Mouse (Mus musculus) adrenal gland, adult 18-20 months (tissue): ENCODE data around the gene Adamtsl1. TPM values are rescaled to one million over a fixed set of nuclear protein-coding genes. Genes with fewer than 3 reads are reported as not detected.

Source experiments
- DNase-seq, 2 experiments: peaks; one replicate each; pipeline ENCODE4 v3.0.0; 2021 to 2022; ENCODE audit warnings: low spot score in 2 of 2
- total RNA-seq, 2 experiments: library from RNA; stranded (reverse); gene quantifications; 1 replicate in 1 of 2; 2 replicates in 1 of 2; pipeline ENCODE4 v1.2.3; 2021

The Adamtsl1 gene
- total RNA-seq, 2 experiments from 2014 or later: 10.2 to 15.8 TPM

DNA sequence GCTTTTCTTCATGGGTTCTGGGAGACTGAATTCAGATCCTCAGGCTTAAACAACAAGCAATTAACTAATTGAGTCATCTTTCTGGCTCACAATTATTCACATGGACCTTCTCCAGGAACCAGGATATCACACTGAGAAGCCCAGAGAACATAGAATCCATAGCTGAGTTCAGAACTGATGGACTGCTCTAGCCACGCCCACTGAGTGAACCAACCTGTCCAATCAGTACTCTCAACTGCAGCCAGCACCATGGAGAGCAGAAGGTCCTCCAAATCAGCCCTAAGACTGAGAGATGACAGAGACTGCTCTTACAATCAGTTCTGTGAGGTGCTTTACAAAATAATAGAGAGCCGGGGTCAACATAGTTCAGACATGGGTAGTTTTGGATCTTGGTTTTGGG lies 276.3 kb downstream of the Adamtsl1 start:
- no peak for DNase-seq

DNA sequence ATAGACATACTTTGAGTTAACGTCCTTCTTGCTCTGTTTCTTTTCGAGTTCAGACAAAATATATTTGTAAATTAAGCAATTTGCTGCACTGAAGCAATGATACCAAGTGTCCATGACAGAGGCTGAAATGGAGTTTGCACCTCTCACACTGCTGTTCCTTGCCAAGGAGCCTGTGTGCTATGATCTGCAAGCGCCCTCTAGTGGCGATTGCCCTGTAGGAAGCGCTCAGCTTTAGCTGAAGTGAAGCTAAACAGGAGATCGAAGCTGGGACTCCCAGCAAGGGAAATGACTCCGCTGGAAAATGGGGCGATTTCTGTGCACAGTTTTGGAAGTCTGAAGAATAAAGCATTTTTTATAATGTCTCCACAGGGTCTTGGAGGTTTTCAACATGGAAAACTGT lies 287.8 kb downstream of the Adamtsl1 start:
- DNase-seq: peak; percentile 57 to 69

DNA sequence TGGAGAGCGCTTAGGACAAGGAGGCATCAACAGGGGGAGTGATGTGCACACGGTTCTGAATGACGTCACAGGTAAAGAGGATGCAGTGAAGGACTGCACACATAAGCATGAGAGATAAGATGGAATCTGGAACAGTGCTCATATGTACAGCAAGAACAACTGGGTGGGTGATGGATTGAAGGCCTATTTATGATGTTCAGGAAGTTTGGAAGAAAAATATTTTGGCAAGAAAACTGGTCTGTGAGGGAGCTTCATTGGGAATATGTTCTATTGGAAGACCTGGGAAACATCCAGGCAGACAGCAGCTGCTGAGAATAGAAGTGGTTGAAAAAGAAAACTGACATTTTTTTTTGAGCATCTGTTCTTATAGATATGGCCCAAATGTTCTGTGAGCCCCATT lies 300.4 kb downstream of the Adamtsl1 start:
- DNase-seq: no peak

DNA sequence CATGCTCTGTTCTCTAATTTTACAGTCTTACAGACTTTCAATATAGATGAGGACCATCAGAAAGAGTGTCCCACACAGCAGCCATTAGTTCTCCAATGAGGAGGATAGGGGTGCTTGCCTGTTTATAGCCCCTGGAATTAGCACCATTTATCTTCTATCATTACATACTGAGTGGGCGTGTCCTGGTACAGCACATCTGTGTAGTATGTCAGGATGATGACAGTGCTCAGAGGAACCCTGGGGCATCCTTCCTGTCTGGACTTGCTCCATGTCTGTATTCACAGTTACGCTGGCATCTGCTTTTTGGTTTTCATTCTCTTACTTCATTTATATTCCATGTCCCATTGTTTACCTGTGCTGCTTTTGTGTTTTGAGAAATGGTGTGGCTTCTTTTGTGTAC lies 304.5 kb downstream of the Adamtsl1 start:
- no peak for DNase-seq

DNA sequence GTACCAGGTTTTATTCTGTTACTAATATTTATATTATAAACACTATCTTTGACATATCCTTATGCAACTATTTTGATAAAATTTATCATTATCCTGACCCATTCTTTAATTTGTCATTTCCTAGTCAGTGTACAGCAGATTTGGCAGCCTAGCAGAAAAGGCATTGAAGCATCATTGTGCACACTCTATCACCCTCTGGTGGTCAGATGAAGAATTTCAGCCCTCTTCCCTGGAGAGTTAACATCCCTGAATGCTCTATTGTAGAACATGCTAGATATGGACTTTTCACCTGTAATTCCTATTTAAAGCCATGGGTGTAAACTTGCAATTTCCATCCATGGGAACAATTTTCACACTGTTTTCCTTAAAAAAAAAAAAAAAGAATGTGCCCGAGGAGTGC lies 305.2 kb downstream of the Adamtsl1 start:
- peak in 1 of 2 experiments; percentile 13 for DNase-seq

DNA sequence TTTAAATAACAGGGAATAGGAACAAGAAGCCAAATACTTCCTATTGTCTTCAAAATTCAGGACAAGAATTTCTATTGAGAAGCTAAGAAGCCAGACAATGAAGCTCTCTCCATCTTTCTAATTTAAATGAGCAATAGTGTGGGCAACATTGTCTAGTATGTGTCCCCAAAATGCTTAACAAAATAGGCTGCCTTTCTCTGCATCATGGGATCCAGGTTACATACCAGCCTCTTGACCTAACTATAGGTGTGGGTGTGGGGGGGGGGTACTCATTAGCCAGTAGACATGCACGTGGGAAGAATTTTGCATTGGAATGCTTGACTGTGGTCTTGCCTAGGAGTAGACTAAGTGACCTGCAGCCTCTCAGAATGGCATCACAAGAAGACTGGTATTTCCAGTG lies 305.9 kb downstream of the Adamtsl1 start:
- no peak for DNase-seq

DNA sequence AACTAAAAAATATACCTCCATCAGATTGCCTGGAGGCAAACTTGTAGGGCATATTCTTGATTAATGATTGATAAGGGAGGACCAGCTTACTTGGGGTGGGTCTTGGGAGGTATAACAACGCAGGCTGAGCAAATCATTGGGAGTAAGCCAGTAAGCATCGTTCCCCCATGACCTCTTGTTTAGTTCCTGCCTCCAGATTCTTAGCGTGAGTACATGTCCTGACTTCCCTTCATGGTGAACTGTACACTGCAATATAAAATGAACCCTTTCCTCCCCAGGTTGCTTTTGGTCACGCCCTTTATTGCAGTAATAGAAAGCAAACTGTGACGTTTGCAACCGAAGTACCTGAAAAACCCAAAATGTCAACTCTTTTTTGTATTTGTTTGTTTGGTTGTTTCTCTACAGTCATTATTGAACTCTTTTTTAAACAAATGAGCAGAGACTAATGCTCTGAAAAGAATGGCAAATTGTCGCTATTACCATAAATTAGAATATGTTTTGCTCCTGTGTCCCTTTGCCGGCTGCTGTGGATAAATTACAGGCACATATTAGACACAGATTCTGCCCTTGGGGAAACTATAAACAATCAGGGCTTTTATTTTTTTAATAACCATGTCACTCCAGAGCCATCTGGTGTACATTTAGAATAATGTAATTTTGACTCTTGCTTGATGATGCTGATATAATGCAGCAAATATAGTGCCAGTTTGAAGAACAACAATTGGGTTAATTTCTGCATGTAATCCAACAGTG lies 310.2 kb downstream of the Adamtsl1 start:
- DNase-seq: no peak

DNA sequence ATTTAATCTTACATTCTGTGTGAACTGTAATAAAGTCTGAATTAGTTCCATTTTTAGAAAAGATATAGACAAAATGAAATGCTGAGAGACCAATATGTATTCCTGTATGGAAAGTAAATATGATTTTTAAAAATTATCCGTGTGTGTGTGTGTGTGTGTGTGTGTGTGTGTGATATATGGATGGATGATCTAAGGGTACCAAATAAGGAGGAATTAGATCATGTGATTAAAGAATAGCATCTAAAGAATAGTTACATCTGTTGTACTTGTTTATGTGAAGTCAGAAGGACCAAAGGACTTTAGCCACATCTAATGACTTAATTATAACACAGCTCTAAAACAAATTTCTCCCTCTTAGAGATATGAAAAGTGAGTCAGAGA lies 310.7 kb downstream of the Adamtsl1 start:
- DNase-seq: no peak

DNA sequence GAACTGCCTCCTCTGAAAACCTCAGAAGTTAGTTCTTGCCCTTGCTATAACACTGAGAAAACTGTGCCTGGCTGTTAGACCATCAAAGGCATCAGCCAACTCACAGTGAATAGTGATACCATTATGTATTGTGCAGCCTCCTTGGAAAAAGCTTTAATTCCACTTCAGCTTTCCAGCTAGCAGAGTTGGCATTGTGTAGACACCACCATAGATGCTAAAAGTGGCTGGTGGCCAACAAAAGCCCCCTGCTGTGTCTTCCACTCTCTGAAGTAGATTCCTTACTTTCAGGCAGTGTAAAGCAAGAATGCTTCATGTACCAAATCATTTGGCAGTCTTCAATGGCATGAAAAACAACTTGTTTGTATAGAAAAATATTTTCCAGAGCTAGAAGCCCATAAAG lies 323.1 kb downstream of the Adamtsl1 start:
- no peak for DNase-seq

DNA sequence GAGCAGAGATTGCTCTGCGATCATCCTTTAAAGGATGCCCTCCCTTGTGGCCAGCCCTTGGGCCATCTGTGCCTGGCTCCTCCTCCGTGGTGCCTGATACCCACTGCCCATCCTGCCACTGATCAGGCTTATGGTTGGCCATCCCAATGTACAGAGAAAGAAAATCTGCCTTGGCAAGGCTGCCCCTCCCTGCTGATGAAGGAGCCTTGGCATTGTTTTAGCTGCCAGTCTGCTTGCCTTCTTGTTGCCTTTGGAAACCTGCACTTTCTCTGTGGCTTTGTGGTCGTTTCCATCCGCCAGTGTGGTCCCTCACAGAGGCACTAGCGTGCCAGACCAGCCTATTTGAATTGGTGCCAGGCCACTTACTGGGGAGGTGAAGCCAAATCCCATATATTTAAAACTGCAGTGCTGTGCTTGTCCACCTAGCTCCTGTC lies 323.6 kb downstream of the Adamtsl1 start:
- no peak for DNase-seq

DNA sequence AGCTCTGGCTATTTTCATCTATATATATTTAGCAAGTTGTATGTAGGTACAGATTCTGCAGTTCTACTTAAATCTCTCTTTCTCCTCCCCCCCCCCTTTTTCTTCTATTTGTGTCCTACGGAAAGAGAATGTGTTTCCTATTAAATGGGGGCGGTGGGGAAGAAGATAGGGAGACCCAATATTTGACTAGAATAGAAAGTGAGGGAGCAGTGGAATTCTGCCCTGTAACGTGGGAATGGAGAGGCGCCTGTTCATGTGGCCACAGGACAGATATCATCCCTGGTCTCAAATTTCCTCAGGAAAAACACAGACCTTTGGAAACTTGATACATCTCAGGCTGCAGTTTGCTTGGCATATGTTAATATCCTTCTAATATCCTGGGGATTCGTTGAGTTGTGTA lies 324.1 kb downstream of the Adamtsl1 start:
- DNase-seq: no peak

DNA sequence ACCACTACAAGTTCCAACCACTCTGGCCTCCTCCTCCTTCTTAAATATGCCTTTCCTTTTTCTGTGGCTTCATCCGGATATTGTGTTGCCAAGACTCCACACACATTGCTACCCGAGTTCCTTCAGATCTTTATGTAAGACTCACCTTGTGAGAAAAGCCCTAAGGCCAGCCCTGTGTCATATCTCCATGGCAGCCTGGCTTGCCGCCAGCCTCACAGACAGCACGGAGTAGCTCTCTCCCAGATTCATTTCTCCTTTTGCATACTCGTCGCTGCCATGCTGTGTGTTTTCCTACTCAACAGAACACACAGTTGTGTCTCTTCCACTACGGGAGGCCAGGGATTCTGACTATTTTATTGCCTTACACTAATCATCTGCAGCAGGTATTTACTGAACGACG lies 328.1 kb downstream of the Adamtsl1 start:
- peak; percentile 7 to 20 for DNase-seq

DNA sequence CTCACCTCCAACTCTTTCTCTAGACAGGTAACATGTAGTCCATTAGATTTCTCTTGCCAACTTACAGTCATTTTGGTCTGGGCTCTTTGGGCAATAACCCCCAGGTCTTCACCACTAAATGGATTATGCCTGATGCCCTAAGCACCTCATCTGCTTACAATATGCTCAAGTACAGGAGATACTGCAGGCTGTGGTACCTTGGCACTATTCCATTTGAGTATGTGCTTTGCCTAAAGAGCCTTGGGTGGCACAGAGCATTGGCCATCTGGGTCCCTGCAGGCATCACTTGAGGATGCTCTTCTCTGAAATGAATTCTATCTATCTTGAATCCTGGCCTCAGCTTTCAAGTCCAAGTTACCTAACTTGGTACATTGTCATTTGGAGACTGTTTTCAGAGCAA lies 330.4 kb downstream of the Adamtsl1 start:
- no peak for DNase-seq

DNA sequence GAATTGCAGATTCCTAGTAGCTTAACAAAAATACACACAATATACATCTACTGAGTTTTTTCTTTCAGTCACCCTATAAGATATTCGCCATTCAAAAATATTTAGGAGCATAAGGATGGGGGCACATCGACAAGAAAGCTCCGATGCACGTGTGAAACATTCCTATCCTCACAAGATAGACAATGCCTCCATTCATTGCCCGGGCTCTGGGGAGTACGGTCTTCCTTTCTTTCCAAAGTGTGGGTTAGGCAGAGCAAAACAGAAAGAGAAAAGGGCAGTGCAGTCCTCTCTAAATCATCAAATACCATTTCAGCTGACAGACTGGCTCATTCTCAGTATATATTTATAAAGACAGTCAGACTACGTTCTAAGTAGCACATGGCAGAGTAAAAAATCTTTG lies 332.0 kb downstream of the Adamtsl1 start:
- DNase-seq: no peak

DNA sequence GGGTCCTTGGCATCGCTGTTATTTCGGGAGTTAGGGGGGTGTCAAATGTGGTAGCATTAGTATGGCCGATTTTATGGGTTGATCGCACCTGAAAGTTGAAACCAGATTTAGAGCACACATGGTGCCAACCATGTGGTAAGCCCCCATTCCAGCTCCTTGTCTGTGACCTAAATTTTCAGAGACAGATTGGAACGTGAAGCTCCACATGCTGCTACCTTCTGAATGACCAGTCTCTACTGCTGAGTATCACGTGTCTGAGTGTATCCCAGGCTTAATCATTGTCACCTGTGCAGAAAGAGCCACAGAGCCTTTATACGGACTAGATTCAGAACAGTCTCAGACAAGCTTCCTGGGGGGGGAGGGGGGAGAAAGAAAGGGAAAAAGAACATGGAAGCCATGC lies 339.4 kb downstream of the Adamtsl1 start:
- DNase-seq: no peak

DNA sequence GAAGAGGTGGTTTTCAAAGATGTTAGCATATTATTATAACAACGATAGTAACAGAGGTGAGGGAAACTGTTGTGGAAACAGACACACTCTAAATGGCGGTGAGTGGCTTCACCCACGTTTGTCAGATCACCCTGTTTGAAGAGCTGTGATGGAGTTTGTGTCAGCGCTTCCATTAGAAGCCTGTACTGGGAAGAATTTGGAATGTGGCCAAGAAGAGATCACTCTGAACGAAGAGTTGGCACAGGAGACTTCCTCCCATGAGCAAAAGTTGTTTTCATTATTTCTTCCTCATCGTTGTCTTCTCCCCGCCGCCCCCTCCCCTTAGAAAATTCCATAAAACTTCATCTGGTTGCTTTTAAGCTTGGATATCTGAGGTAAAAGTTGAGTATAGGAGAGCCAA lies 340.5 kb downstream of the Adamtsl1 start:
- no peak for DNase-seq

DNA sequence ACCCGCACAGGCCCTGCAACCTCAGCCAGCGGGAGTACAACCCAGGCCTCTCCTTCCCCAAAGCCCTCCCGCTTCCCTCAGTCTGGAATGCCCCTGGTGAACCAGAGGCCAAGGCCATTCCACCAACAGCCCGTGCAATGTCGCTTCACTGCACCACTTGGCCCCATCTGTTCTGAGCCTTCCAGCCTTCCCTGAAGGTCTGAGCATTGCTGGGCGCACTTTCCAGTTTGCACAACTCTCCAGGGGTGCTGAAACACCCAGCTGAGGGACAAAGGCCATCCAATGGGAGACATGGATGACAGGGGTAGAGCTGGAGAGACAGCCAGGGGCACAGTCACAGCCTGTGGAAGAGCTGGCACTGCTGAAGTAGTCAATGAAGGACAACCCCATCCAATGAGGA lies 365.4 kb downstream of the Adamtsl1 start:
- no peak for DNase-seq

DNA sequence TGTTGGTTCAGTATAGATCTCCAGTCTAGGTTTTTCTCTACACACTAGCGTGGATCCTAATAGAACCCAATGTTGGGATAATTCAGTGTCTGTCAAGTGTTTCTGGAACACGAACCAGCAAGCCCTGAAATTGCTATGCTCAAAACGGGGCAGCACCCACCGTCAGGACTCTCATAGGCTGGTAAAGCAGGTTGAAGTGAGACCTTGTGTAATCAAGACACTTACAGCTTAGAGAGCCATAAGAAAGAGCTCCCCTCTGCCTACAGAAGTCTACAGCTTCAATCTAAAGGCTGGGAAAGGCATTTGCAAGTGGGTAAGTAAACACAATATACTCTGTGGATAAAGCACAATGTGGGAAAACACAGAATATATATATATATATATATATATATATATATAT lies 367.3 kb downstream of the Adamtsl1 start:
- no peak for DNase-seq

DNA sequence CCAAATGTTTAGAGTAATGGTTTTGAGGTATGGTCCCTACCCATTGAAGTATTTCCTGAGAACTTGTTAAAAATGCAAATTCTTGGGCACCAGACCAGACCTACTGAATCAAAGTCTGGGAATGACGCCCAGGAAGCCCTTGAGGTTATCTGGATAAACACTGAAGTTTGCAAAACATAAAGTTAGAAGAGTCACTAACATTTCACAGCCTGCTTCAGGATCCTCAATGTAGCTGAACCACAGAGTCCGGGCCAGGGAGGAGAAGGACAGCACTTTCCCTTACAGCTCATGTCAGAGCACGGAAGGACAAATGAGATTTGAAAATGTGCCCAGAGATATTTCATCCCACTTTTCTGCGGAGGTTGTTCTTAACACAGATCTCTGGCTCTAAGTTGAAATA lies 370.1 kb downstream of the Adamtsl1 start:
- no peak for DNase-seq

DNA sequence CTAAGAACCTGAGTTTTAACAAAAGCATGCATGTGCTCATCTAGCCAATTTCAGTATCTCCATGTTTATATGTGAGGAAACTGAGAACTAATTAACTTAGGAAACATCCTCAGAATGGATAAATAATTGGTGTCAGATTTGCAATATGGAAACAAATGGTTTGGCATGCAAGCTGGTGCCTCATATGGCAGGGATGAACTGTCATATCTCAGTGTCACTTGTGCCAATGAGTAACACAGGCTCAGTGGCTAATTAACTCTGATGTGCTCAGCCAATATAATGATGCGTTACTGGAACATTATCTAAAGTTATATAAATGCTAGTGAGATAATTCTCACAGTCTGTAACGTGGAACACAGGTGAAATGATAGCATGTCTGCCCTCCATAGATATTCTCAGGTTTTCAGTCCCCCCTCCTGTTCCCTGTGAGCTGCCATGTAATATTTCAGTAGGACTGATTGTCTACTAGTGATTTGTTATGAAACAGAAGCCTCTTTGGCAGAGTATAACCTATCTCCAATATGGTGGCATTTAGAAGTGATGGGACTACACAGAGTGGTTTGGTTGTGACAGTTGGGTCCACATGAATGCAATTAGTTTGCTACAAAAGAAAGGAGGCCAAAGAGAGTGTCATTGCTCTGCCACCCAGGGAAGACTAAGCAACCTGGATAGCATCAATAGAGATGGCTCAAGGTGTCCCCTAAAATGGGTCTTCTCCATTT lies 376.1 kb downstream of the Adamtsl1 start:
- DNase-seq: no peak

DNA sequence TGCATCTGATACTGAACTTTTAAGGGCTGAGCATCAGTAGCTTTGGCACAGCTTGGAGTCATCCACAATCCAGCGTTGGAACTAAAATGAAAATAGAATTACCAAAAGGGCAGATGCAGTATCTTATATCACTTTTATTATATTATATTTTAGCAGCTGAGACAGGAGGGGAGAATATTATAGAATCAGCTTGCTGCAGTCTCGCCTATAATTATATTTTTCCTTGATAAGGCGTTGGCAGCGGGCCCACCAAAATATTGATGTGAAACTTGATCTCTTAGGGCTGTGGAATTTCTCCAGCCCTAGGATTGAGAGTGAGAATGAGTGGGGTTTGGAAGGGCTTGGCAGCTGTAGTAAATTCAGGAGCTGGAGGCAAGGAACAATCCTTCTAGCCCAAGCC lies 387.3 kb downstream of the Adamtsl1 start:
- no peak for DNase-seq

DNA sequence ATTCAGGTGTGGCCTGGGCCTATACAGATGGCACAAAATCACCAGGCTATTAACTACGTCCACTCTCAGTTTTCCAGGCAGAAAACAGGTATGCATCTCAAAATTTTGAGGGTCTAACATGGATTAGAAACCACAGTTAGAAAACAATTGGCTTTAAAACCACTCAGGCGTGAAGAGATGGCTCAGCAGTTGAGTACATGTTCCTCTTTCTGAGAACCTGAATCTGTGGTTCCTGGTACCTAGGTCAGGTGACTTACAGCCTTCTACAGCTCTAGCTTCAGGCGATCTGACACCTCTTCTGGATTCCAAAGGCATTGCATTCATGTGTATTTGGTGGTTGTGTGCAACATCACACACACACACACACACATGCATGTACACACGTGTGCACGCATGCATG lies 390.2 kb downstream of the Adamtsl1 start:
- DNase-seq: no peak

DNA sequence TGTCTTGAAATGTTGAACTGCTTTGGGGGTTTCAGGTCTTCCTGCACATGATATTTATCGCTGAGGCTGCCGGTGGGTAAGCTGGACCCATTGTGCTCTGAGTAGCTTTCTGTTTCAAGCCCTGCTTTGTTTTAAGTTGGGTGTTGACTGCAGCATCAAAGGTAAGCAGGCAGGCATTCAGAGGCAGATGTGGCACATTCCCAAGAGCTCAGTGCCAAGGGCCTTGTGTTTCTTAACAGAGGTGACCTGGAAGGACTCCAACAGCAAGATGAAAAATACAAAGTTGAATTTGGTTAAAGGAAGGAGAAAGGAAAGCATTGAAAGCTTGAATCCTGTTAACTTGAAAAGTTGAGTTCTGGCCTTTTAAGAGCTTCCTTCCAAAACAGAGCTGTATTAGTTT lies 402.1 kb downstream of the Adamtsl1 start:
- no peak for DNase-seq
